Mouse (Mus musculus) CH12.LX (cell line): ENCODE results near the gene Ier2.

Experiments used
- CTCF ChIP-seq, 2 experiments: IDR thresholded peaks in 1 of 2; conservative IDR thresholded peaks in 1 of 2; 2 replicates each; pipeline ENCODE4 v1.5.1; 2011 to 2012; ENCODE audit warnings: low read depth in 2 of 2, low read length in 2 of 2, improper control_type of control experiment in 1 of 2, inconsistent platforms in 1 of 2, mild to moderate bottlenecking in 1 of 2, moderate library complexity in 1 of 2
- ELF1 ChIP-seq: IDR thresholded peaks from 2 replicates; pipeline ENCODE4 v1.6.1; 2014; ENCODE audit warnings: low read depth, mild to moderate bottlenecking, inconsistent platforms, low read length, improper control_type of control experiment
- EP300 ChIP-seq: IDR thresholded peaks from 2 replicates; pipeline ENCODE4 v1.6.1; 2011; ENCODE audit warnings: low read length, improper control_type of control experiment
- MXI1 ChIP-seq: IDR thresholded peaks from 2 replicates; pipeline ENCODE4 v1.6.1; 2011; ENCODE audit warnings: mild to moderate bottlenecking, low read depth, low read length, improper control_type of control experiment
- POLR2A ChIP-seq: IDR thresholded peaks from 2 replicates; pipeline ENCODE4 v1.6.1; 2011; ENCODE audit warnings: low read depth, mild to moderate bottlenecking, improper control_type of control experiment, low read length
- RAD21 ChIP-seq: IDR thresholded peaks from 2 replicates; pipeline ENCODE4 v1.6.1; 2011; ENCODE audit warnings: low read depth, mild to moderate bottlenecking, low read length, improper control_type of control experiment, moderate library complexity
- RCOR1 ChIP-seq: conservative IDR thresholded peaks from 2 replicates; pipeline ENCODE4 v1.6.1; 2012; ENCODE audit warnings: low read depth, mild to moderate bottlenecking, inconsistent platforms, low read length, improper control_type of control experiment
- SIN3A ChIP-seq: IDR thresholded peaks from 2 replicates; pipeline ENCODE4 v1.6.1; 2012; ENCODE audit warnings: low read length, improper control_type of control experiment, inconsistent platforms
- SMC3 ChIP-seq: IDR thresholded peaks from 2 replicates; pipeline ENCODE4 v1.6.1; 2011; ENCODE audit warnings: low read depth, low read length, improper control_type of control experiment
- TBP ChIP-seq: conservative IDR thresholded peaks from 2 replicates; pipeline ENCODE4 v1.6.1; 2011; ENCODE audit warnings: low read depth, low read length, improper control_type of control experiment
- UBTF ChIP-seq: IDR thresholded peaks from 2 replicates; pipeline ENCODE4 v1.6.1; 2012; ENCODE audit warnings: low read depth, mild to moderate bottlenecking, inconsistent platforms, low read length, improper control_type of control experiment, moderate library complexity
- USF1 ChIP-seq: IDR thresholded peaks from 2 replicates; pipeline ENCODE4 v1.6.1; 2014; ENCODE audit warnings: low read depth, mild to moderate bottlenecking, inconsistent platforms, low read length, improper control_type of control experiment
- ZC3H11A ChIP-seq: IDR thresholded peaks from 2 replicates; pipeline ENCODE4 v1.6.1; 2012; ENCODE audit warnings: low read depth, mild to moderate bottlenecking, inconsistent platforms, low read length, improper control_type of control experiment

GRCm38 (mm10) chr8:84702561-84702960 is 39.9 kb upstream of the Ier2 start:
- TF ChIP-seq ELF1 = no peak
- no peak for TF ChIP-seq TBP
- no peak for TF ChIP-seq ZC3H11A
- TF ChIP-seq EP300 = no peak
- no peak for TF ChIP-seq SIN3A
- no peak for TF ChIP-seq CTCF (conservative IDR thresholded peaks at IDR 0.05 in 1 of 2, IDR thresholded peaks at IDR 0.05 in 1 of 2; ENCODE audit: low read depth in 2 of 2, low read length in 2 of 2)
- TF ChIP-seq RAD21 = no peak
- TF ChIP-seq RCOR1 = no peak
- no peak for TF ChIP-seq SMC3
- TF ChIP-seq UBTF = no peak
- no peak for TF ChIP-seq USF1
- no peak for TF ChIP-seq POLR2A
- TF ChIP-seq MXI1 = no peak
